Mouse (Mus musculus) spleen, embryonic (tissue): ENCODE results near the gene Rhobtb1.

Source experiments
- CTCF ChIA-PET: fragments of 350-600 bp; sonication (Branson Sonifier 250); formaldehyde crosslinking; loops from one replicate; lab custom pipeline; 2022; lab: Charles Lee

Rhobtb1 gene

DNA sequence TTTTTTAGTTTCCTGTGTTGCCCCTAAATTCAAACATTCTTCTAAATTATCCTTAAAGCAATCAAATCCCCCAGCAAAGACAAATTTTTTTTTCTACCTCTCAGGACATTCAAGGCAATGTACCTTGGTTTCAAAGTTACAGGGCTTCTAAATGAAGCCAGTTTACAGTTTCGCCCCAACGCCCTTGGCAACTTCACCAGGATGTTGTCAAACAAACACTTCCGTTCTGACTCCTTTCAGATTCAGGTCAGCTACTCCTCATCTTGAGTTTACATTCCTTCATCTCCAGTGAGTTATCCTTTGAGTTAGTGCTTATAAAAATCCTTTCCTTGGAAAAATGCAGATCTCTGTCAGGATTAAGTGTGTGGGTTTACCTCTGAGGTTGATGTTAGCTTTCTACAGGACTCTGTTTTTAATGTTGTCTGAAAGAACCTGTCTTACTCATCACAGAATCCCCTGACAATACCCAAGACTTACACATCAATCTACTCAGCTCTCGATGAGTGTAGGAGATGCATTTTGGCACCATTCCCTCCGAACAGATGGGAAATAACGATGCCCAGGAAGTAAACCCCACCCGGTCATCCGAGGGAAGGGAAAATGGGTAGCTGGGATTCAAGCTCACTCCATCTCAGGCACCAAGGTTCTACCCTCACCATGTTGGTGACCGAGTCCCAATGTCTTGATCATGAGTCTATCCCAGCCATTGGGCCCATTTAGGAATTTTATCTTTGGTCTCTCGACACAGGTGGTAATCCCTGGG, 94.9 kb downstream of the Rhobtb1 start:
- CTCF ChIA-PET: interaction anchor here (0.7 kb wide), 1 partner anchor 21 kb away, joined by 3 read pairs; no protein-coding TSS in a partner anchor

DNA sequence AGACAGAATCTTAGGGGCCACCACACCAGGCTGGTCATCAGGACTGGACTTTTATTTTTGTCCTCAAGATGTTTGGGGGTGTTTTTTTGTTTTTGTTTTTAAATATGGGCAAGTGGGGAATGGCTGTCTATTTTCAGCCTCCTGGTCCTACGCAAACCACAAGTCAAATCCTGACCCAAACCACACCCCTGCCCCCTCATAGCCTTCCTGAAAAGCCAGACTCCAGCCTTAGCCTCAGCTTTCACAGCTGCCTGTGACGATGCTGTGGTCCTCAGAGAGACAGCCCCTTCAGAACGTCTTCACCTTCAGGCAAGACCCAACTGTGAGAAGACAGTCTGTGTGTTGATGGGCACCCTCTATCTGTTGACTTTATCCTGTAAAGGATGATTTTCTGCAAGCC, 95.5 kb downstream of the Rhobtb1 start:
- CTCF ChIA-PET: interaction anchor here (0.7 kb wide), 1 partner anchor 22 kb away, joined by 3 read pairs; no protein-coding TSS in a partner anchor

DNA sequence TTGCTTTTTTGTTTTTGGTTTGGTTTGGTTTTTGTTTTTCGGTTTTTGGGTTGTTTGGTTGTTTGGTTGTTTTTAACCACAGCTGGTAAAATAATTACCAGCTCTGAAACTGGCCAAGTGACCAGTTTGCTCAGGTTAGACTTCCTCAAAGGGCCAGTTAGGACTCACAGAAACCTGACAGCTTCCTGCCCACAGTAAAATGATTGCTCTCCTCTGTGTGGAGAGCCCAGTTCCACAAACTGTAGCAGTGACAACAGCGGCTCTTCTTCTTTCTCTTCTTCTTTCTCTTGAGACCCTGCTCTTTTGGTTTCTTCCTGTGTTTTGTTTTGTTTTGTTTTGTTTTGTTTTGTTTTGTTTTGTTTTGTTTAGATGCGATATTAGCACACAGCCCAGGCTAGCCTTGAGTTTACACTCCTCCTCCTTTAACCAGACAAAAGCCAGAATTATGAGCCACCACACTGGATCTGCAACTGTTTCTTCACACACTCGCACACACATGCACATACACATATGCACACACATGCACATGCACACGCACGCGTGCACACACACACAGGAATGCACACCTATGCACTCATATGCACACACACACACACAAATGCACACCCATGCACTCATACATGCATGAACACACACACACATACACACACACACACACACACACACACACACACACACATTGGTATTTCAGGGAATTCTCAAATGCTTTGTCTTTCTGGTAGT, 96.2 kb downstream of the Rhobtb1 start:
- CTCF ChIA-PET: no interaction called here

DNA sequence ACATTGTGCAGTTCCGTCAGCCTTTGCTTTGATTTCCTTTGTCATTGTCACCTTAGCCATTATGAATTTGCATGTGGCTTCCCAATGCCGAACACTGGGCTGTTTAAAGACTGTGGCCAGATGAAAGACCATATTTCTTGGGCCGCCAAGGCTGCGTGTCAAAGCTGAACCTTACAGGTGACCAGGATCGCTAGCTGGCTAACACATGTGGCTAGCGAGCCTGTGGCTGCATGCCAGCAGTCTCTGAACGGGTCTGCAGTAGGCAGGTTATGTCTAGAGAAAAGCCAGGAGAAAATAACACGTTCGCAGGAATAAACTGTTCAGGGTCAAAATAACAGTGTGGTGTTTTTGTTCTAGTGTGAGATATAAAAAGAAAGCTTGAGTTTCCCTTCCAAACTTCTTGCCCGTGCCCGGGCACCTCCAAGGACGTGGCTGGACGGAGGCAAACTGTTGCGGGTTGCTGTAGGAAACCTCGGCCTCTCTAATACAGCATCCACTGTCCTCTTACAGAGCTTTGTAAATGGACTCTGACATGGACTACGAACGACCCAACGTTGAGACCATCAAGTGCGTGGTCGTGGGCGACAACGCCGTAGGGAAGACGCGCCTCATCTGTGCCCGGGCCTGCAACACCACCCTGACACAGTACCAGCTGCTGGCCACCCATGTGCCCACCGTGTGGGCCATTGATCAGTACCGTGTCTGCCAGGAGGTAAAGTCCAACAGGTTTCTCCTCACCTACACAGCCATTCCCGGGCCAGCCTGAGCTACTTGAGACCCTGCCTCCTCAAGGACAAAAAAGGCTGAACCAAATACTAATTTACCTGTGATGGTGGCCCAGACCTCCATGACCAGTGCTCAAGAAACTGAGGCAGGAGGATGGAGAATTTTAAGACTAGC, 97.3 kb downstream of the Rhobtb1 start:
- CTCF ChIA-PET: interaction anchor here (0.5 kb wide), 1 partner anchor 43 kb away, joined by 3 read pairs; no protein-coding TSS in a partner anchor

DNA sequence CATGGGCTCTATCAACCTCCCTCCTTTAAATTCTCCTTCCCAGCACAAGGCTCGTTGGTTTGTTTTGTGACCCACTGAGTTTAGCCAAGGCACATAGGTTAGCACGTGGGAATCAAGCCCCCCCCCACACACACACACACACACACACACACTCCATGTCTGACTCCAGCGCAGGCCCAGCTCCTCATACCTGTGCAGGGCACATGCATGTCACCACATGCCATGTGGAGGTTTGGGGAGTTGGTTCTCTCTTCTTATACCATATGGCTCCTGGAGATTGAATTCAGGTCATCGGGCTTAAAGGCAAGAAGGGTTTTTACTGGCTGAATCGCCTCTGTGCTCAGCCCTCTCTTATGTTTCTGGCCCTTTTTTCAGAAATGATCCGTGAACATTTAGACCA, 100.0 kb downstream of the Rhobtb1 start:
- CTCF ChIA-PET: interaction anchor here (0.6 to 0.7 kb wide), 2 partner anchors 10 to 110 kb away, joined by 3 to 5 read pairs; no protein-coding TSS in a partner anchor

DNA sequence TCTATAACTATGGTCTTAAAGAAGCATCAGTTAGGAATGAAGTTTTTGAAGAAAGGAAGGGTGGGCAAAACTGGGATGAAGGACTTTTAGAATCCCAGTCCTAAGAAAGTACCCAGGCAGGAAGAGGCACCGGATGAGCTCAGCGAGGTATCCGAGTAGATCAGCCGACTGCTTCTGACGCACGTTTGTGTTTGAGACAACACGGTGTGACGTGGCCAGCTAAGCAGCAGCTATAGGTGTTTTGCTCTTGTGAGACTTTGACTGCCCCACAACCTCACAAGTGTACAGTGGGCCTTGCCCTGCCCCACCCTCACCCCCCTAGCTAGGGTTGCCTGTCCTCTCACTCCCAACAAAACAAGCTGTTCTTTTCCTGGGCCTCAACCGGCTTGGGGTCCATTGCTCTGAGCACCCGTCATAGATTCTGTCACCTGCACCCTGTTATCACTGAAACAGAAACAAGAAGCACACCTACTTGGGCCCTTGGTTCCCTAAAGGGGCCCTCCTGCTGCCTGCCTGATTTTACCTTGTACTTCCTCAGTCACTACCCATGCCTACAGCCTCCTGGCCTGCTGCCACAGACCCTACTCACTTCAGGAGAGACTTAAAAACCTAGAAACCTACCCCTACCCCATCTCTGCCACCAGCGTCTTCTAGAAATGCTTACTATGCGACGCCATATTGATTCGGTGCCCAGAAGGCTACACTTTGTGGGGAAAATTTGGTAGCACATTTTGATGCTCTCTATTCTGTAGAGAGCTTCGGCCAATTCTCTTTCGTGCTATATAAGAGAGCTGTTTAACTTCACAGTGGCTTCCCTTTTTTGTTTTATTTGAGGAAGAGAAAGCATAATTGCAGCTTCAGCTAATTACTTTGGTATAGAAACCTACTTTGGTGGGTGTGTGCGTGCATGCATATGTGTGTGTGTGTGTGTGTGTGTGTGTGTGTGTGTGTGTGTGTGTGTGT, 101.2 kb downstream of the Rhobtb1 start:
- CTCF ChIA-PET: interaction anchor here (0.7 to 1.1 kb wide), 2 partner anchors 64 to 109 kb away, joined by 3 to 4 read pairs; no protein-coding TSS in a partner anchor

DNA sequence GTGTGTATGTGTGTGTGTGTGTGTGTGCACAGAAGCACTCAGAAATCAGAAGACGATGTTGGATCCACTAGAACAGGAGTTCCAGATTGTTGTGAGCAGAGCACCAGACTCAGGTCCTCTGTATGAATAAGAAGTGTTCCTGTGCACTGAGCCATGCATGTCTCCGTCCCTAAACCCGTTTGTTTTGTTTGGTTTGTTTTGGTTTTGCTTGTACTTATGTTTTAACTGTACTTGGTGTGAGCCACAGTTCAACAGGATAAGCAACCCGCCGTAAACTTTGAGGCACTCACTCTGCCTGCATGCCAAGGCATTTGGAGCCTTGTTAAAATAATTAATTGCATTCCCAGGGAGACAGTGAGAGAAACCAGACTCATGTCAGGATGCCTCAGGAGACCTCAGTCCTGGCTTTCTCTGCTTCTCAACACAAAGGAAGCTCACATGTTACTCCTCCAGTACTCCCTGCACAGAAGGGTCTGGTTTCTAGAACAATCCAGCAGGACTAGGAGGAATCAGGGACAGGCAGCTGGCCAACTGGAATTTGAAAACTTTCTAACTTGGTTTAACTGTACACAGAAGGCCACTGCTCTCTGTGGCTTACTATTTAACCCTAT, 101.9 kb downstream of the Rhobtb1 start:
- CTCF ChIA-PET: no interaction called here

DNA sequence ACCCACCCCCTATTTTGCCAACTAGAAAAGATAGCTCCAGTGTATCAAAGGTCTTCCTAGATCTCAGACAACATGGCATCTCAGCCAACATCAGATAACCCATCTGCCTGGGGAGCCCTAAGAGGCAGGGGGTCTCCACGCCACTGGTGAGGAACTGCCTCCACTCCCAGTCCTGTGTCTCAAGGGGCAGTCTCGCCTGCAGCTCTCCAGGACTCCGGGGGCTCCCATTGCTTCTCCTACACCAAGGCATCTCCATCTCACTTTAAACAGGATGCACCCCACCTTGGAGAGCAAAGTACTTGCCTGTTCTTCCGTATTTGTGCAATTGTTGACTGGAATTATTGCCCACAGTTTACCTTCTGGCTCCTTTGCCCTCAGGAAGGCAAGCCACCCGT, 102.4 kb downstream of the Rhobtb1 start:
- CTCF ChIA-PET: no interaction called here

DNA sequence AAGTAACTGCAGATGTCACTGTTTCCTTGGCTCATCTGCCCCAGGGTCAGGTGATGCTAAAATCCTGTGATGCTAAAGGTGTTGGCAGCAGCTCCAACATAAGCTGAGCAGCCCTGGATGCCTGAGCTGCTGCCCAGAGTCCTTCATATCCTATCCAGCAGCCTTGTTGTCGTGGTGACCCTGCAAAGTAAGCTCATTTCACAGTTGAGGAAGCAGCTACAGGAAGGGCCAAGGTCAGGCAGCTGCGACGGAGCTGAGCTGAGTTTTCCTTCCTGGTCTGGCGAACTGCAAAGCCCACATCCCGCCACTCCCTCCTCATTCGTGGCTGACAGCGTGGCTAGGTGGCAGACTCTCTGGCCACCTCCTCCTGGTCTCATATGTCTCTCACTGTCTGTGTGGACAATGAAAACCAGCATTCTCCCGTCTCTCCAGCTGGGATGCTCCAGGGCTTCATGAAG, 103.2 kb downstream of the Rhobtb1 start:
- CTCF ChIA-PET: no interaction called here

DNA sequence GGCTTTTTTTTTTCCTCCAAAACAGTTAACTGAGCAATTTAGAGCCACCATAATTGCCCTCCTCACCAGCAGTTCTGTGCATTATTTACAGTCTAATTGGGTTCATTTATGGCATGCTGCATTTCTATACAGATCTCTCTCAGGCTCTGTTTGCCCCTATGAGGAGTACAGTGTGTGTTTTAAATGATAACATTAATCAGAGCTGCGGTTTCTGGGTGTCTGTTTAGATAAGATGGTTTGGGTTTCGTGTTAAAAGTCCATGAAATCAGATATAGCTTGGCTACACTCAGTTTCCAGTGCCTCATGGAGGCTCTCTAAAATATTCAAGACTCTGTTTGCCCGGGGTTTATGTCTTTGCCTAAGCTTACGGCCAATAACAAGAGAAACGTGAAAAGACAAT, 104.4 kb downstream of the Rhobtb1 start:
- CTCF ChIA-PET: no interaction called here

DNA sequence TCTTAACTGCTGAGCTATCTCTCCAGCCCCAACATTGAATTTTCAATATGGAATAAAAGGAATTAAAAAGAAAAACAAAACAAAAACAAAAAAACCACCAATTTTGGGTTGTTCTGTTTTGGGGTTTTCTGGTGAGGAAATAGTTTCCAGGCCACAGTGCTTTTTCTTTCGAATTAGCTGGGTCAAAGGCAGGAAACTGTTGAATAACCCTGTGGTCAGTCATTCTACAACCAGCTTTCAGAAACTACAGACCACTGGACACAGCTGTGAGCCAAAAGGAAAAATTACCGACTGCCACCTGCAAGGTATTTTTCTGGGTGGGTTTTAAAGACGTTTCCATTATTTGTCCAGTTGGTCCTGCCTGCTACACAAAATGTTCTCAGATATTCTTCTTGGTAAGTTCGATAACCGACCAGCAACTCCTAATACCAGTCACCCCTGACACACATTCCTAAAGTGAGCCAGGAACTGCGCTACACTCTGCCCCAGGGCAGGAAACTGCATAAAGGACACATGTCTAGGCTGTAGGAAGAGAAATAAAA, 106.4 kb downstream of the Rhobtb1 start:
- CTCF ChIA-PET: interaction anchor here (0.6 to 1.4 kb wide), 2 partner anchors 45 to 72 kb away, joined by 3 to 4 read pairs; partner anchors contain the start of gene A930033H14Rik

DNA sequence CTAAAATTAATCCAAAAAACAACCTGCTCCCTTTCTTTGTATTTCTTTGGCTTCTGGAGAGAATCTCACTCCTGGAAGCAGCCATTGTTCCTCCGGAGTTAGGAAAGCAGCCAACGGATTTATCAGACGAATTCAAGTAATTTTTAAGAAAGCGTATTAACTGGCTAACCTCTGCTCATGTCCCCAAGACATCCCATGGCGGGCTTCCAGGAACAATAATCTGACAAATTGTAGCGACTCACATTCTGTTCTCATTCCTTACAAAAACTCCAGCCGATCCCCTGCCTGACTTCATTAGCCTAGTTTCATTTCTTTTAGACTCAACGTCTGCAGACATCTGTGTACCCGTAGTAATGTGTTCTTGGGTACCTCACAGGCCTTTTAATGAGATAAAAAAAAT, 107.4 kb downstream of the Rhobtb1 start:
- CTCF ChIA-PET: no interaction called here

DNA sequence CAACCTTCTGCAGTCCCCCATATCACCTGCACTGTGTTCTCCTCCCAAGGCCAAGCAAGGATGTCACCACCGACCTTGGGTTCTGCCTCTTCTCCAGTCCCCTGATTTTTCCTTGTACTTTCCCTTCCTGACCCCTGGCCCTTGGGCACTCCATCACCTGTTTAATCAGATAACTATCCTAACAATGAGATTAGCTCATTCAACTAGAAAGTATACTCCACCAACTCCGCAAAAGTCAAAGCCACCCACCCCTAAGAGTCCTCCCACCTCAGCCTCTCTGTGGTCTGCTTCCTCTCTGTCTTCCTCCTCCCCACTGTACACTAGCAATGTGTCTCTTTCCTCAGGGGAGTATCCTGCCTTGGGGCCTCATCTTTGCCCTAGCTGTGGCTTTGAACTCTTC, 107.9 kb downstream of the Rhobtb1 start:
- CTCF ChIA-PET: interaction anchor here (0.6 kb wide), 1 partner anchor 425 kb away, joined by 3 read pairs; no protein-coding TSS in a partner anchor

DNA sequence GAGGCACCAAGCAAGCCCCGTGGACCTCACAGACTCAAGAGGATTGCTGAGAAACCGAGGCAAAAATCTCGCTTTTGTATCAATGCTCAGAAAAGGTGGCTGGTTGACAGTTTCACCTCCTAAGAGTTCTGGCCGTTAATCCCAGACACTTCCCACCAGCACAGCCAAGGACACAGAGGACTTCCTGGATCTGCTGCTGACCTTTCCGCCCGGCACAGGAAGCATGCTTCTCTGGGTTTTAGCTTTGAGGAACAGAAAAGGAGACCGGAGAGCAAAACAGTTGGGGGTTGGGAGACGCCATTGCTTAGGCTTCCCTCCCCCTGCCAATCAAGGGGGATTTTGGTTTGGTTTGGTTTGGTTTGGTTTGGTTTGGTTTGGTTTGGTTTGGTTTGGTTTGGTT, 108.7 kb downstream of the Rhobtb1 start:
- CTCF ChIA-PET: interaction anchor here (0.6 kb wide), 1 partner anchor 426 kb away, joined by 3 read pairs; no protein-coding TSS in a partner anchor

DNA sequence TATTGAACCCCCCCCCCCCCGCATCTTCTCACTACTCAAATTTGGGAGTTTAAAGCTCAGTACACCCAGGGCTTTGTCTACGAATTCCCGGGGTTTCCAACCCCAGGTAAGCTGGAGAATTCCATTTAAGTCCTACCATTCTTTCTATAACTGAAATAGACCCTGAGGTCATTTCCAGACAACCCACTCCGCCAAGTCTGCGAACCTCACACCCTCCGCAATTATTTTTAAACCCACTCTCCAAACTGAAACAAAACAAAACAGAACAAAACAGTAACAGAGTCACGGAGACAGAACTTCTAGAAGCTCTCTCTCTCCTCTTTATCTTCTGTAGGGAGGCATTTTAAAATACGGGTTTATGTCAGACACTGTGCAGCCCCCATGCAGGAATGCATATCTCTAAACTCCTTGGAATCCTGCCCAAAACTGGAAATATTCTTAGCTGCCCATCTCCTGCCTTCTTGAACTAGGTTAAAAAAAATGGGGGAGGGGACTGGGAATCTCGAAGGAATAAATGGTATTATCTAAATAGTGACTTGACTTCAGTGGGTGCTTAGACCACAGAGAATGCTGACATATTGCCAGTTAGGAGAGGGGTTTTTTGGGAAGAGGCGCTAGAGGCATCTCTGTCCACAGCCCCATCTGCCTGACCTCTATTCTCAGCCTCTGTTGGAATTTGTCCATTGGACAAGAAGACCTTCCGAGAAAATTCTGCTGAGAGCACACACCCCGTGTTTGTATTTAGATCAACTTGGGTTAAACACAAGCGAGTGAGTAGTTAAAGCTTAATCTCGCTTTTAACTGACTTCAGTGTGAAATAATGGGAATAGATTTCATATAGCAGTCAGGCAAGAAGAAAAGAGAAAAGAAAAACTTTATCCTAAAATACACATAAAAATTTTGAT, 111.9 kb downstream of the Rhobtb1 start:
- CTCF ChIA-PET: interaction anchor here (0.6 kb wide), 1 partner anchor 35 kb away, joined by 5 read pairs; no protein-coding TSS in a partner anchor

DNA sequence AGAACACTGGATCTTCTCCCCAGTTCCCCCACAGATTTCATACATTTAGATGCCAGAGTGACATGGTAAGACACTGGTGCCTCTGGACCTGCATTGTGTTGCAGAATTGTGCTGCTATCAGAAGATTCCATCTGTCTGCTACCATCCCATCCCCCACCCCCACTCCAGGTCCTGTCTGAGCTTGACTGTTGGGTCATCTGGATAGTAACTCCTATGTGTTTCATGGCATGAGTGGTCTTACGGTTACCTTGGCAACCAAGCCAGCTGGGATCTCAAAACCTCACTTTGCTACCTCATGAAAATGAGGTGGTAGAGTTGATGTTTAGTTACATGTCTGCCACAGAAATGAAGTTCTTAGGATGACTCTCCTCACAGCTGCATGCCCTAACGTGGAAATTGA, 112.7 kb downstream of the Rhobtb1 start:
- CTCF ChIA-PET: no interaction called here

DNA sequence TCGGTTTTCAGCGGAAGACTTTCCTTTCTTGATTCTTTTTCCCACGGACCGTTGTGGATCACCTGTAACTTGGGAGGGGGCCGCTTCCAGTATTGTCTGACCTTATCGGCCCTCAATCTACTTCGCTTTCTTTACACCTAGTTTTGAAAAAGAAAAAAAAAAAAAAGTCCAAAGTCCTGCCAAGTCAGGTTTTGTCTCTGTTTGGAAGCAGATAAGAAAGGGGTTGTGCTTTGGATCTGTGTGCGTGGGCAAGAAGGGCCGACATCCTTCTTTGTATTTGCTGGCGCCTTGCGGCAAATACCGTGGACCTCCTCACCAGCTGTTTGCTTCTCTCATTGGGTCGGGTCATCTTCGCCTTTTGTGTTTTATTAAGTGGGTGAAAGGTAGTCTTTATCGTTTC, 114.2 kb downstream of the Rhobtb1 start:
- CTCF ChIA-PET: no interaction called here

DNA sequence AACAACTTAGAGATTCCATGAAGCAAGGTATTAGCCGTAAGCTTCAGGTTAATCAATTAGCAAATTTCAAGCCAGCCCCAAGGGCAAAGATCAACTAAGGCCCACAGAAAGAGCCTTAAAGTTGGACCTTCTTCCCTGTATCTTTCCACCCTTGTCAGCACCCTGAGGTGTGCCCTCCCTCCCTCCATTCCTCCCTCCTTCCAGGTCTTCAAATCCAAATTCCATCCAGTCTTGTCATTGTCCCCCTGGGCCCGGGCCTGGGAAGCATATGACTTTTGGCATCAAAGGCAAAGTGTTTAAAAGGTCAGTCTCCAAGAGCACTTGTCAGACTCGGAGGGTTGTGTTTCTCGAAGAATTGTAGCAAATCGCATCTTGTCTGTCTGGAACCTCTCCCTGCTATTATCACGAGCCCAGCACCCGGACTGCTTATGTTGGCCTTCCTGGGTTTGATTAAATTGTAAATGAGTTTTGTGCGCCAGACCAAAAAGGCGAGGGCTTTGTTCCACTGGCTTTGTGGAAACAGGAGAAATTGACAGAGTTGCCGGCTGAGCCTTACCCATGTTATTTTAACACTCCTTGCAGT, 116.9 kb downstream of the Rhobtb1 start:
- CTCF ChIA-PET: no interaction called here
